Mouse (Mus musculus): ENCODE data around the gene A730061H03Rik.
A peak's percentile ranks its signal among the peaks of the same experiment; 100 is the strongest.

A730061H03Rik gene

GRCm38 (mm10) chr14:55560202-55561073 lies at the start of gene A730061H03Rik:
Gene A730061H03Rik, minus strand, starts transcription at chr14:55560406.
- DNase-seq = peak; percentile 99

DNA sequence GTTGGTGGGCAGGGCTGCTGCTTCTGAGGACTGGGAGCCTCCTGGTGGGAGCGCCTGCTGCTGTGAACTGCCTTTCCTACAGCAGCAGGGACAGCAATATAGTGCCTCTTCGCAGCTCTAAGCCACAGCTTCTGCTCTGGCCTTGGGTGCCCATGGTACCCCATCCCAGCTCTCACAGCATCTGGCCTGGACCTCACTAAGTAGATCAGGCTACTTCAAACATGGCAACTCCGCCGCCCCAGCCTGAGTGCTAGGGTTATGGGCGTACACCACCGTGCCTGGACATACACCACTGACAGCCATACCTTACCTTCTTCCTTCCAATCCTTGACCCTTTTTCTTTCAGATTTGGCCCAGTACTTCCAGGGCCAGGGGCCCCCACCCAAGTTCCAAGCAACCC lies 48.1 kb upstream of the A730061H03Rik start:
- no peak for DNase-seq

- DNase-seq = peak; percentile 61
Observed at GRCm38 (mm10) chr14:55605743-55606459, 45.7 kb upstream of the A730061H03Rik start.

GRCm38 (mm10) chr14:55604823-55605222 lies 44.6 kb upstream of the A730061H03Rik start:
- DNase-seq = no peak

DNA sequence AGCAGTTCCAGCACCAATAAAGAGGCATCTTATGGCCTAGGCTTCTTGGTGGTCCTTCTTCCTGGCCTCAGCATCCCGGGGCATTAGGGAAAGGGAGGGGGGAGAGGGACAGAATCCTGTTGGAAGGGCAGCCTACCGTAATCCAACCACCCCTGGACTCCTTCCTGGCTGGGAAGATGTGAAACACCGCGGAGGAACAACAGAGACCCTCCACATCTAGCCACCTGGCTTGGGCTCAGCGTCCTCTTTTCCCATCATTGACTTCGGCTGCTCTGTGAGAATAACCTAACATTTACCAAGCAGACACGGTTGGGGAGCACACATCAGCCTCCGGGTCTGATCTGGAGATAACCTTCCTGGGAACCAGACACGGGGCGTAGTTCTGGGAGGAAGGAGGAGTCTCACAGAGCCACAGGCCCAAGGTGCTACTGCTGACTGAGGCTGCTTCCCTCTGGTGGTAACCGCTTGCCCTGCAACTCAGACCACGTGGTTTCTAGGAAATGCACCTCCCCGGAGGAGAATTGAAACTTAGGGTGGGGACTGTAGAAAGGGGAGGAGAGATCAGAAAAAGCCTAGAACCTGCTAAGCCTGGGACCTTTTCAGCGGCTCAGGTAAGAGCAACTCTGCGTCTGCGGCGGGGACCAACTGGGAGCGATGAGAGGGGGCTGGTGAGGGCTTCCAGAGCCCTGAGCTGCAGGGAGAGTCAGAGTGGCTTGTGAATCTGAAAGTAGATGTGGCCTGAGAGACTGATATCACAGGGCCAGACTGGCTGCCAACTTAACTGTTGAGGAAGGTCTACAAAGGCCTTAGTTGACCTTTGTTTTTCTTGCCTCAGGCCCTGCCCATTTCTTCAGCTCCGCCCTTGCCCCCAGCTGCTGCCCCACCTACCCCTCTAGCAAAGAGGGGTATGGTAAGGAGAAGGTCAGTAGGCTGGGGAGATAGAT lies 43.7 kb upstream of the A730061H03Rik start:
- peak; percentile 95 for DNase-seq

DNA sequence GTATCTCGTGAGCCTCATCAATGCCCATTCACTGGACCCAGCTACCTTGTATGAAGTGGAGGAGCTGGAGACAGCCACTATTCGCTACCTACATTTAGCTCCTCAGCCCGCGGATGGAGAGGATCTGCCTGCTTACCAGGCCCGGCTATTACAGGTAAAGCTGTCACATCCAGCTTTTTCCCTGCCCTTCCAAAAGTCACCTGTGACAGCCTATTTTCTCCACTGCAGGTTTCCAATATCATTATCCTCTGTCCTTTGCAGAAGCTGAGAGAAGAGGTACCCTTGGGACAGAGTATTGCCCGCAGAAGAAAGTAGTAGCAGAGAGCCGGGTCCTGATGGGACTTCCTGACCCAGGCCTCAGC lies 43.0 kb upstream of the A730061H03Rik start, which contains the start of gene Irf9:
Irf9 (plus strand) TSS at position 301 of the 362 bp plus-strand sequence.
- DNase-seq = no peak

DNA sequence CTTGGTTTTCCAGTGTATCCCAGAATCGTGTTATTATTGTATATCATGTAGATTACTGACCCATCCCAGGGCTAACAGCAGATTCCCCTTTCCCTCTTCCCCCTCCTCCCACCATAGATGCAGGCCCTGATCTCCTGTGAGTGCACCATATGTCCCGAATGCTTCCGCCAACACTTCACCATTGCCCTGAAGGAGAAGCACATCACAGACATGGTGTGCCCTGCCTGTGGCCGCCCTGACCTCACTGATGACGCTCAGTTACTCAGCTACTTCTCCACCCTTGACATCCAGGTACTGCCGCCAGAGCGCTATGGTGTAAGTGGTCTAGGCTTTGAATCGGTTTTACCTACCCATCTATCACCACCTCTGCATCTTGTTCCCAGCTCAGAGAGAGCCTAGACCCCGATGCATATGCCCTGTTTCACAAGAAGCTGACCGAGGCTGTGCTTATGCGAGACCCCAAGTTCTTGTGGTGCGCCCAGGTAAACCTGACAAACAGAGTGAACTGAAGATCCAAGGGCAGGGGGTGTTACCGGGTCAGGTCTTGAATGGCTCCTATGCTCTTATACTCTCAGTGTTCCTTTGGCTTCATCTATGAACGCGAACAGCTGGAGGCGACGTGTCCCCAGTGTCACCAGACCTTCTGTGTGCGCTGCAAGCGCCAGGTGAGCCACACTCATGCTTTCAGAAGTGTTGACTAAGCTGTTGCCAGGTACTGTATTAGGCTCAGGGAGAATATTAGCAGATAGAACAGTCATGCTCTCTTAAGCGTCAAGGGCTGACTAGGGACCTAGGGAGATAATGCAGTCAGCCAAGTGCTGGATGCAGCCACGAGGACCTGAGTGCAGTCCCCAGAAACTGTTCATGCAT lies 38.5 kb upstream of the A730061H03Rik start:
- DNase-seq = no peak

- no peak for DNase-seq
Observed at GRCm38 (mm10) chr14:55596036-55596690, 36.0 kb upstream of the A730061H03Rik start.

DNA sequence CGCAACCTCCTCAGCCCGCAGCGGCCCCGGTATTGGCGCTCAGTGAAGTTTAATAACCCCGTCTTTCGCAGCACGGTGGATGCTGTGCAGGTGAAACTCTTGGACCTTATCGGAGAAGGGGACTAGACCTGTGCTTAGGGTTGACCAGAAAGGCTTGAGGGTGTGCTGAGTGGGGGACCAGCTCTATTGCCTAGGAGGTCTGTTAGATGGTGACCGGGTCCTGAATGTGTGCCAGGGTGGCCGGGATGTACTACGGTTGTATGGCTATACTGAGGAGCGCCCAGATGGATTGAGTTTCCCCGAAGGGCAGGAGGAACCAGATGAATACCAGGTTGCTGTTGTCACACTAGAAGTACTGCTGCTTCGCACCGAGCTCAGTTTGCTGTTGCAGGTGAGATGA lies 32.0 kb upstream of the A730061H03Rik start:
- DNase-seq = no peak

DNA sequence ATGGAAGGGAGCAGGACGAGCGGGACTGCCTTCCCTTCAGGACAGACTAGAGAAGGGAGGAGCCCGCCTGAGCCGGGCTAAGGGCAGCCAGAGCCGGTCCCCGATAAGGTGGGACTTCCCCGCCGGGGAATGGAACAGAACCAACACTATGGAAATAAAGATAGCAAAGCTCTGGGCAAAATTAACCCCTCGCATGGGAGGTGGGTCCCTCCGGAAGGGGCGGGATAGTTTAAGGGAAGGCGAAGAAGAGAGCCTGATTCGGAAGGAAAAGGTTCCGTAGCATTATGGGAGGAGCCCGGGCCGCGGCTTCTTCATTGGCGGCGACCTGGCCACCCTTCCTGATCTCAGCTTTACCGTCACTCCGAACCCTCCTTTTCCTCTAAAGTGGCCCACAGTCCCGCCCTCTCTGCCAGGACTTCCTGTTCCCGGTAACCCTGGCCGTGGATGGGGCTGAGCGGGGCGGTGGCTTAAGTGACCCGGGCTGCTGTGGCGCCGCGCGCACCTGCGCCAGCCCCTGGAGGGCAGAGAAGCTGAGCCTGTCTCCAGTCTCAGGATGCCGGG lies 31.2 kb upstream of the A730061H03Rik start, which contains the start of gene Rnf31:
Rnf31 (plus strand) TSS at position 378 of the 561 bp plus-strand sequence.
- DNase-seq = peak; percentile 96

DNA sequence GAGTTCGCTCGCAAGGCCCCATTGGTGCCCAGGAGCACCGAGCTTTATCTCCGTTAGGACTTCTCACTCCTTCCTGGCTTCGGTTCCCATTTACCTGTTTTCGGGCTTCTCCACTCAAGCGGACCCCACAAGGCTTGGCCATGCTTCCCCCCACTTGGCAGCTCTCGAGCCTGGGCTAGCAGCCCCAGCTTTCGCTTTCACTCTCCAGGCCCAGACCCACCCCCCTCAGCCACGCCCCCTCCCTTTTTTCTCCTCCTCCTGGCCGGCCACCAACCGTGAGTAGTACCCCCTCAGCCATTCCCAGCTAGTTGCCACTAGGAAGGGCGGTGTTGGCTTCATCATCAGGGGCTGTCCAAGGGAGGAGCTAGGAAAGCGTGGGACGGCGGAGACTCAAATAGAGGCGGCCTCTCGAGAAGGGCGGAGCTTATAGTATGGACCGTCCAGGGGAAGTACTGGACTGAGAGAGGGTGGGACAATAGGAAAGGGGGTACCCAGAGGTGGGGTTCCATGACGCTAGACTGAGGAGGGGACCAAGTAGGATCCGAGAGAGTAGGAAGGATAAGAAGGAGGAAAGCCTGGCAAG lies 30.6 kb upstream of the A730061H03Rik start, which contains the start of gene Psme2:
Psme2 (minus strand) TSS at position 366 of the 583 bp plus-strand sequence.
- peak; percentile 95 for DNase-seq

GRCm38 (mm10) chr14:55589771-55590448 lies 29.7 kb upstream of the A730061H03Rik start:
- DNase-seq = no peak

GRCm38 (mm10) chr14:55589271-55589670 lies 29.1 kb upstream of the A730061H03Rik start:
- no peak for DNase-seq

- peak; percentile 61 for DNase-seq
Observed at GRCm38 (mm10) chr14:55586149-55586548, 25.9 kb upstream of the A730061H03Rik start.

GRCm38 (mm10) chr14:55585566-55585960 lies 25.4 kb upstream of the A730061H03Rik start:
- peak; percentile 72 for DNase-seq

DNA sequence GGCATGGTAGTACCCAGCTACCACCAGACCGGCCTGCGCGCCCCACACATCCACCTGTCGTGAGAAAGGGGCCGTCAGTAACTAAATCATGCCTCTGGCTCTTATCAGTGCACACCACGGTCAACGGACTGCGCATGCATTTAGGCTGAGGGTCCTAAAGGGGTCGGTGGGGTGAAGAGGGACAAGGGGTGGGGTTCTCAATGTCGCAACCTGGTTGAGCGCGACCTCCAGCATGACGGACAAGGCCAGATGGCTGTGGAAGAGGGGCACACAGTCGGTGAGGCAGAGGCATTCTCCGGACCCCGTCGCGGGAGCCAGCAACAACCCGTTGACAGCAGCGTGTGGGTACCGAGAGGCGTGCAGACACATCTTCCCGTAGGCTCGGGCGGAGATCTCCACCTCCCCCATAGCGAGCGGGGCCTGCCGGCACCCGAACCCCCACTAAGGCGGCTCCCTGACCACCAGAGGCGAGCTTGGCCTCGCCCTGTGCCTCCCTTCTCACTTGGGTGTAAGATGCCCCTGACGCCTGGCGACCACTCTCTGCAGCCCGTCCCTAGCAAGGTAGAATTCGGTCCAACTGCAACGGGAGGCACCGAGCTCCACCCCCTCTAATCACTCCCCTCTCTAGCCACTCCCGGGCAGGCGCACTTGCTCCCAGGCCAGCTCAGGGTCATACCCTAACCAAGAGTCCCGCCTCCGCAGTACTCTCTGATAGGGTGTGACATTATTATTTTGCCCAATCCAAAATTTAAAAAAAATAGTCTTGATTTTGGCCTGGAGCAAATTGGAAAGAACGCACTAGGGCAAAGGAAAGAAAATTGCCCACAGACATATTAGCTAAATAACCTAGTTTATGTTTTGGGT lies 24.7 kb upstream of the A730061H03Rik start, which contains the start of gene Emc9:
Emc9 (minus strand) TSS at position 601 of the 864 bp plus-strand sequence.
- DNase-seq = peak; percentile 93

- no peak for DNase-seq
Observed at GRCm38 (mm10) chr14:55584303-55584701, 24.1 kb upstream of the A730061H03Rik start.

DNA sequence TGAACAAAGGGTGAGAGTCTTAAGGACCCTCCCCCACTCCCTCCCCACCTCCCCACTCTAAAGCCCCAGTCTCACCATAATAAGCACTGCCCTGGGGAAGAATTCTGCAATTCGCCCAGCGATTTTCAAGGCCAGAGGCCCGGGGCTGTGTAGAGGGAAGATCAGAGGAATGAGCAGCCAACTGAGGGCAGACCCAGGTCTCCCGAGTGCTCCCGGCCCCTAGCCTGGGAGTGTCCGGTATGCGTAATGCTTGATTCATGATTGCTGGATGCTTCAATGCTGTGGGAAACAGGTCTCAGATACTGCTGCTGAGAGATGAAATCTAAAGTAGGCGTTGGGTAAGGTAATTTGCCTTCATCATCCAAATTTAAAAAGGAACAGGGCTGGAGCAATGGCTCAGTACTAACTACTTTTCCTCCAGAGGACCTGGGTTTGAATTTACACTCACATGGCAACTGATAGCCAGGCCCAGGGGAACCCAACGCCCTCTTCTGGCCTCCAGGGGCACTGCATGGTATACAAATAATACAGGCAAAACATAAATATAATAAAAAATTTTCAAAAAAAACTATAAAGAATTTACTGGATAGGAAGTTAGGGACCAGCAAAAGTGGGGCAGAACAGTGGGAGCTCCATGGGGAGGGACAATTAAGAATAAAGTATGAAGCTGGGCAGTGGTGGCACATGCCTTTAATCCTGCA lies 21.9 kb upstream of the A730061H03Rik start:
- peak; percentile 30 for DNase-seq

Measured in liver (tissue).